Mouse (Mus musculus) brown adipose tissue, adult 24 weeks (tissue): ENCODE measurements around the gene Ccnd3. TPM values are rescaled to one million over a fixed set of nuclear protein-coding genes. Genes with fewer than 3 reads are reported as not detected.
A peak's percentile ranks its signal among the peaks of the same experiment; 100 is the strongest.

Experiments
- H3K27ac ChIP-seq: fragments of 200-500 bp; replicated peaks from 2 replicates; pipeline ENCODE4 v1.5.1; 2012; ENCODE audit warnings: low read depth, mild to moderate bottlenecking, low read length
- H3K4me1 ChIP-seq: fragments of 200-500 bp; 2 replicates; pipeline ENCODE4 v1.6.1; 2012; ENCODE audit warnings: low read length, mixed read lengths; ENCODE audit not compliant: control insufficient read depth, insufficient read depth, insufficient read length
- H3K4me3 ChIP-seq: fragments of 200-500 bp; 2 replicates; pipeline ENCODE4 v1.5.1; 2012; ENCODE audit warnings: low read depth, mild to moderate bottlenecking, low read length, moderate library complexity; ENCODE audit not compliant: insufficient read depth
- polyA plus RNA-seq: library from polyadenylated mRNA; stranded (reverse); fragments of >200 nt; gene quantifications from 2 replicates; pipeline ENCODE4 v1.2.4, GENCODE M21; 2012; ENCODE audit not compliant: missing spikeins, insufficient read depth, insufficient read length

The Ccnd3 gene
- polyA plus RNA-seq, 1 experiment, result 48.4 TPM

GRCm38 (mm10) chr17:47472435-47473350, 32.2 kb upstream of the Ccnd3 start:
- no peak overlapping the region for H3K27ac ChIP-seq
- no peaks in the 10 kb centered on the region for H3K4me1 ChIP-seq
- H3K4me3 ChIP-seq, result no peak overlapping the region

- Histone ChIP-seq H3K4me1 (no peaks in the 10 kb centered on the region), H3K27ac (no peak overlapping the region), H3K4me3 (no peak overlapping the region)
These were observed 31.3 kb upstream of the Ccnd3 start for GRCm38 (mm10) chr17:47473434-47473974.

- H3K27ac ChIP-seq, result no peak overlapping the region
- H3K4me3 ChIP-seq, result no peak overlapping the region
- no peaks in the 10 kb centered on the region for H3K4me1 ChIP-seq
These were observed 30.6 kb upstream of the Ccnd3 start for GRCm38 (mm10) chr17:47474250-47474649.

GRCm38 (mm10) chr17:47475181-47475580, 29.7 kb upstream of the Ccnd3 start:
- Histone ChIP-seq H3K4me3 (no peak overlapping the region), H3K4me1 (no peaks in the 10 kb centered on the region)

GRCm38 (mm10) chr17:47475714-47476113, 29.1 kb upstream of the Ccnd3 start:
- Histone ChIP-seq H3K4me3 (no peak overlapping the region), H3K4me1 (no peaks in the 10 kb centered on the region)

More at GRCm38 (mm10) chr17:47475181-47475580, 29.7 kb upstream of the Ccnd3 start:
- no peak overlapping the region for H3K27ac ChIP-seq

GRCm38 (mm10) chr17:47479887-47480286, 25.0 kb upstream of the Ccnd3 start:
- Histone ChIP-seq H3K4me3 (no peak overlapping the region), H3K27ac (no peak overlapping the region), H3K4me1 (no peaks in the 10 kb centered on the region)

More at GRCm38 (mm10) chr17:47475714-47476113, 29.1 kb upstream of the Ccnd3 start:
- H3K27ac ChIP-seq, result no peak overlapping the region

GRCm38 (mm10) chr17:47482401-47482800, 22.4 kb upstream of the Ccnd3 start:
- no peaks in the 10 kb centered on the region; the same call in 1 of the 2 replicates for H3K4me1 ChIP-seq
- H3K4me3 ChIP-seq, result no peak overlapping the region
- H3K27ac ChIP-seq, result no peak overlapping the region

- no peak overlapping the region for H3K27ac ChIP-seq
These were observed 20.5 kb upstream of the Ccnd3 start for GRCm38 (mm10) chr17:47484241-47484921.

GRCm38 (mm10) chr17:47484993-47485392, 19.9 kb upstream of the Ccnd3 start:
- no peaks in the 10 kb centered on the region; the same call in 1 of the 2 replicates for H3K4me1 ChIP-seq
- no peak overlapping the region for H3K27ac ChIP-seq
- no peak overlapping the region for H3K4me3 ChIP-seq

More at GRCm38 (mm10) chr17:47484241-47484921, 20.5 kb upstream of the Ccnd3 start:
- Histone ChIP-seq H3K4me3 (no peak overlapping the region), H3K4me1 (no peaks in the 10 kb centered on the region; the same call in 1 of the 2 replicates)

GRCm38 (mm10) chr17:47485791-47486190, 19.1 kb upstream of the Ccnd3 start:
- H3K27ac ChIP-seq, result no peak overlapping the region
- no peaks in the 10 kb centered on the region; the same call in 1 of the 2 replicates for H3K4me1 ChIP-seq
- H3K4me3 ChIP-seq, result no peak overlapping the region

GRCm38 (mm10) chr17:47490791-47491190, 14.1 kb upstream of the Ccnd3 start:
- H3K4me1 ChIP-seq, result no peaks in the 10 kb centered on the region; the same call in 1 of the 2 replicates
- H3K27ac ChIP-seq, result no peak overlapping the region
- H3K4me3 ChIP-seq, result no peak overlapping the region

GRCm38 (mm10) chr17:47492731-47493130, 12.1 kb upstream of the Ccnd3 start:
- Histone ChIP-seq H3K4me3 (no peak overlapping the region), H3K4me1 (no peaks in the 10 kb centered on the region), H3K27ac (no peak overlapping the region)

GRCm38 (mm10) chr17:47493653-47494052, 11.2 kb upstream of the Ccnd3 start:
- no peak overlapping the region for H3K27ac ChIP-seq
- H3K4me3 ChIP-seq, result no peak overlapping the region
- no peaks in the 10 kb centered on the region for H3K4me1 ChIP-seq

- Histone ChIP-seq H3K27ac (no peak overlapping the region), H3K4me1 (no peaks in the 10 kb centered on the region), H3K4me3 (no peak overlapping the region)
These were observed 10.7 kb upstream of the Ccnd3 start for GRCm38 (mm10) chr17:47494132-47494531.

GRCm38 (mm10) chr17:47501531-47501930, 3.3 kb upstream of the Ccnd3 start:
- Histone ChIP-seq H3K4me1 (peaks cover 8% of the 10 kb centered on the region), H3K4me3 (peak overlapping the region; percentile 91), H3K27ac (no peak overlapping the region)
